Mouse (Mus musculus): ENCODE measurements at regions not wholly inside any gene's neighbourhood (a gene's known extent, or its start where the extent isn't known, plus 50 kb on each side); places are given as distances from the start of the nearest gene placed in this dataset.

- WGBS: 25% methylated on average over 5 of the region's 5 CpGs
- Histone ChIP-seq H3K27ac (ENCODE audit: low read length) (no peak overlapping the region), H3K9me3 (replicated peaks; ENCODE audit: control insufficient read depth, low read length, poor library complexity, severe bottlenecking) (no peaks in the 10 kb centered on the region), H3K36me3 (ENCODE audit: control insufficient read depth, insufficient read depth, low read length) (no peaks in the 10 kb centered on the region), H3K4me1 (ENCODE audit: control insufficient read depth, insufficient read depth, low read length) (peaks cover 5% of the 10 kb centered on the region; the same call in 1 of the 2 replicates), H3K9ac (ENCODE audit: low read depth, low read length) (no peak overlapping the region), H3K4me3 (ENCODE audit: low read depth, low read length) (no peak overlapping the region), H3K4me2 (ENCODE audit: low read length) (no peak overlapping the region), H3K27me3 (ENCODE audit: control insufficient read depth, insufficient read depth, low read depth, low read length) (no peaks in the 10 kb centered on the region)
- ATAC-seq: peak; percentile 81
These were observed 177.6 kb downstream of the Tle3 start for GRCm38 (mm10) chr9:61549692-61550241.

- H3K36me3 ChIP-seq (ENCODE audit: control insufficient read depth, insufficient read depth, low read length): no peaks in the 10 kb centered on the region
- no peaks in the 10 kb centered on the region for H3K9me3 ChIP-seq (replicated peaks; ENCODE audit: control insufficient read depth, low read length, poor library complexity, severe bottlenecking)
- WGBS: 12% methylated on average over 18 of the region's 22 CpGs
- ATAC-seq: no peak
- peaks cover 13% of the 10 kb centered on the region for H3K4me1 ChIP-seq (ENCODE audit: control insufficient read depth, insufficient read depth, low read length)
- no peak overlapping the region for H3K4me3 ChIP-seq (ENCODE audit: low read depth, low read length)
- no peak overlapping the region for H3K27ac ChIP-seq (ENCODE audit: low read length)
- no peaks in the 10 kb centered on the region for H3K27me3 ChIP-seq (ENCODE audit: control insufficient read depth, insufficient read depth, low read depth, low read length)
- peak overlapping the region; percentile 33 for H3K4me2 ChIP-seq (ENCODE audit: low read length)
- 0 out of 2 replicates have a peak overlapping the region, but pooled peaks have one; percentile 30 for H3K9ac ChIP-seq (ENCODE audit: low read depth, low read length)
These were observed 165.4 kb downstream of the Tle3 start for GRCm38 (mm10) chr9:61537316-61538189.

- 91% methylated on average over 9 of the region's 9 CpGs for WGBS
These were observed 161.1 kb downstream of the Tle3 start for GRCm38 (mm10) chr9:61533237-61533636.

GRCm38 (mm10) chr9:61530263-61531045 lies 158.3 kb downstream of the Tle3 start:
- Histone ChIP-seq H3K27ac (ENCODE audit: low read length) (peak overlapping the region; percentile 8; the same call in 1 of the 2 replicates), H3K4me3 (ENCODE audit: low read depth, low read length) (no peak overlapping the region), H3K9ac (ENCODE audit: low read depth, low read length) (peak overlapping the region; percentile 25; the same call in 1 of the 2 replicates), H3K9me3 (replicated peaks; ENCODE audit: control insufficient read depth, low read length, poor library complexity, severe bottlenecking) (no peaks in the 10 kb centered on the region), H3K4me1 (ENCODE audit: control insufficient read depth, insufficient read depth, low read length) (peaks cover 23% of the 10 kb centered on the region), H3K4me2 (ENCODE audit: low read length) (no peak overlapping the region), H3K36me3 (ENCODE audit: control insufficient read depth, insufficient read depth, low read length) (no peaks in the 10 kb centered on the region), H3K27me3 (ENCODE audit: control insufficient read depth, insufficient read depth, low read depth, low read length) (no peaks in the 10 kb centered on the region; the same call in 1 of the 2 replicates)
- 25% methylated on average over 4 of the region's 4 CpGs for WGBS
- peak; percentile 87 for ATAC-seq

More at GRCm38 (mm10) chr9:61533237-61533636, 161.1 kb downstream of the Tle3 start:
- no peak for ATAC-seq
- no peaks in the 10 kb centered on the region for H3K9me3 ChIP-seq (replicated peaks; ENCODE audit: control insufficient read depth, low read length, poor library complexity, severe bottlenecking)
- no peak overlapping the region for H3K4me3 ChIP-seq (ENCODE audit: low read depth, low read length)
- H3K4me1 ChIP-seq (ENCODE audit: control insufficient read depth, insufficient read depth, low read length): peaks cover 22% of the 10 kb centered on the region
- no peak overlapping the region for H3K9ac ChIP-seq (ENCODE audit: low read depth, low read length)
- no peak overlapping the region for H3K4me2 ChIP-seq (ENCODE audit: low read length)
- no peak overlapping the region for H3K27ac ChIP-seq (ENCODE audit: low read length)
- H3K27me3 ChIP-seq (ENCODE audit: control insufficient read depth, insufficient read depth, low read depth, low read length): no peaks in the 10 kb centered on the region; the same call in 1 of the 2 replicates
- H3K36me3 ChIP-seq (ENCODE audit: control insufficient read depth, insufficient read depth, low read length): no peaks in the 10 kb centered on the region

DNA sequence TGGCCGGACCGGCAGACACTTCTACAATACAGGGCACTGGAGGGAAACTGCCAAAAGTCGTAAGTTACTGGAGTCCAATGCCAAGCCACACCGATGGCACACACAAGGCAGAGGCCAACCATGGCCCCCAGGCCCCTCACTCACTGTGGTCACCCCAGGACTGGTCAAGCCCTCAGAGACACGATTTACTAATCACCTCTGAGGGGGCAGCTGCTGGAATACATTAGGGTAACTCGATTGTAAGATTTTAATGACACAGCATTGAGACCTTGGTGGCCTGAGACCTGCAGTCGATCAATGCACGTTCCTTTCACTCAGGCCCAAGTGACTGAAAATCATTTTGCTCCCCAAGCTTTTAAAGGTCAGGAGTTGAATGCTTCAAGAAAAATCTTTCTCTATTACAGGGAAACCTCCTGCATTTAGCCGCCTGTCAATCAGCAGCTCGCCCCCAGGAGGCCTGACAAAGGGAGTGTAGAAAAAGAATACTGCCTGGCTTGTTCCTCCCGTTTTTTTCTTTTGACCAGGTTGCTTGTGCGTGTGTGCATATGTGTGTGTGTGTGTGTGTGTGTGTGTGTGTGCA lies 156.2 kb downstream of the Tle3 start:
- H3K27ac ChIP-seq (ENCODE audit: low read length): no peak overlapping the region
- 24% methylated on average over 12 of the region's 12 CpGs for WGBS

GRCm38 (mm10) chr9:61527491-61528056 lies 155.4 kb downstream of the Tle3 start:
- WGBS: 81% methylated on average over 5 of the region's 5 CpGs

More for the DNA sequence above, 156.2 kb downstream of the Tle3 start:
- H3K4me1 ChIP-seq (ENCODE audit: control insufficient read depth, insufficient read depth, low read length): peaks cover 23% of the 10 kb centered on the region
- no peak overlapping the region for H3K4me3 ChIP-seq (ENCODE audit: low read depth, low read length)
- no peak overlapping the region for H3K4me2 ChIP-seq (ENCODE audit: low read length)
- no peaks in the 10 kb centered on the region; the same call in 1 of the 2 replicates for H3K27me3 ChIP-seq (ENCODE audit: control insufficient read depth, insufficient read depth, low read depth, low read length)
- H3K36me3 ChIP-seq (ENCODE audit: control insufficient read depth, insufficient read depth, low read length): no peaks in the 10 kb centered on the region
- ATAC-seq: no peak
- H3K9ac ChIP-seq (ENCODE audit: low read depth, low read length): no peak overlapping the region
- no peaks in the 10 kb centered on the region for H3K9me3 ChIP-seq (replicated peaks; ENCODE audit: control insufficient read depth, low read length, poor library complexity, severe bottlenecking)

DNA sequence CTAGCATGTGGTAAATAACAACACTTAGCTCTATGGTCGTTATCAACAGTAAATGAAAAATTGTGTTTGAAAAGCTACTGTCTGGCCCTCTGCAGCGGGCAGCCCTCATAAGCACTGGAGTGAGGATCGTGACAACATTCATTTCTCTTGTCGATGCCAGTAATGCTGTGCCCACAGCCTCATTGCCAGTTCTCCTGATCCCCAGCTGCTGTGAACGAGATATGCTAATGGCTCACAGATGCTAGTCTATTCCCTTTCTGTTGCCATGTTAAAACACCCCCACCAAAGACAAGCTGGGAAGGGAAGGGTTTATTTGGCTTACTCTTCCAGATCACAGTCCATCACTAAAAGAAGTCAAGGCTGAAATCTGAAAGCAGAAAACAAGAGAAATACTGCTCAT lies 148.0 kb downstream of the Tle3 start:
- H3K4me2 ChIP-seq (ENCODE audit: low read length): no peak overlapping the region
- 80% methylated on average over 5 of the region's 5 CpGs for WGBS
- ATAC-seq: no peak

More at GRCm38 (mm10) chr9:61527491-61528056, 155.4 kb downstream of the Tle3 start:
- no peaks in the 10 kb centered on the region for H3K36me3 ChIP-seq (ENCODE audit: control insufficient read depth, insufficient read depth, low read length)
- ATAC-seq: no peak
- no peak overlapping the region for H3K4me2 ChIP-seq (ENCODE audit: low read length)
- H3K4me3 ChIP-seq (ENCODE audit: low read depth, low read length): no peak overlapping the region
- H3K9ac ChIP-seq (ENCODE audit: low read depth, low read length): no peak overlapping the region
- H3K27me3 ChIP-seq (ENCODE audit: control insufficient read depth, insufficient read depth, low read depth, low read length): no peaks in the 10 kb centered on the region; the same call in 1 of the 2 replicates
- no peaks in the 10 kb centered on the region; the same call in none of the 2 replicates for H3K9me3 ChIP-seq (replicated peaks; ENCODE audit: control insufficient read depth, low read length, poor library complexity, severe bottlenecking)
- no peak overlapping the region for H3K27ac ChIP-seq (ENCODE audit: low read length)
- peaks cover 23% of the 10 kb centered on the region for H3K4me1 ChIP-seq (ENCODE audit: control insufficient read depth, insufficient read depth, low read length)

DNA sequence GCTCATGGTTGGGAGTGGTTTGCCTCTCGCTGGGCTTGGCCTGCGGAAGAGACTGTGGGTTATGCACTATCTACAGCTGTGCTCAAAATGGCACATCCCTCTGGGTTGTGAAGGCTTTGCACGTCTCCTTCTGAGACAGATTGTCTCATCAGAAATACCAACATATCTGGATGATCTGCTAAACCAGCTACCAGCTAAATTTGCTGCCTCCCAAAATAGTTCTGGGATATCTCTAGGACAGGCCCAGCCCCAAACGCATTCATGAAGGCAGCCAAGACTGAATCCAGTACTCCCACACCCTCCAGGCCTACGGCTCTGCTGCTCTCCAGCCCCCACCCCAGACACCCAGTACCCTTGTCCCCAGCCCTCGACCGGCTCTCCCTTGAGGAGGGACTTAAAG lies 145.7 kb downstream of the Tle3 start:
- H3K4me1 ChIP-seq (ENCODE audit: control insufficient read depth, insufficient read depth, low read length): no peaks in the 10 kb centered on the region
- no peaks in the 10 kb centered on the region for H3K36me3 ChIP-seq (ENCODE audit: control insufficient read depth, insufficient read depth, low read length)
- no peaks in the 10 kb centered on the region for H3K27me3 ChIP-seq (ENCODE audit: control insufficient read depth, insufficient read depth, low read depth, low read length)
- no peak overlapping the region for H3K27ac ChIP-seq (ENCODE audit: low read length)
- H3K9ac ChIP-seq (ENCODE audit: low read depth, low read length): no peak overlapping the region
- no peak overlapping the region for H3K4me2 ChIP-seq (ENCODE audit: low read length)
- peaks cover 8% of the 10 kb centered on the region for H3K9me3 ChIP-seq (replicated peaks; ENCODE audit: control insufficient read depth, low read length, poor library complexity, severe bottlenecking)
- H3K4me3 ChIP-seq (ENCODE audit: low read depth, low read length): no peak overlapping the region
- WGBS: 92% methylated on average over 7 of the region's 7 CpGs
- ATAC-seq: no peak

More for the DNA sequence above, 148.0 kb downstream of the Tle3 start:
- Histone ChIP-seq H3K4me3 (ENCODE audit: low read depth, low read length) (no peak overlapping the region), H3K27ac (ENCODE audit: low read length) (no peak overlapping the region), H3K9ac (ENCODE audit: low read depth, low read length) (no peak overlapping the region), H3K27me3 (ENCODE audit: control insufficient read depth, insufficient read depth, low read depth, low read length) (no peaks in the 10 kb centered on the region), H3K36me3 (ENCODE audit: control insufficient read depth, insufficient read depth, low read length) (no peaks in the 10 kb centered on the region), H3K9me3 (replicated peaks; ENCODE audit: control insufficient read depth, low read length, poor library complexity, severe bottlenecking) (peaks cover 8% of the 10 kb centered on the region), H3K4me1 (ENCODE audit: control insufficient read depth, insufficient read depth, low read length) (no peaks in the 10 kb centered on the region)
